Mouse (Mus musculus): ENCODE data around the gene Zfp13. TPM values are rescaled to one million over a fixed set of nuclear protein-coding genes. Genes with fewer than 3 reads are reported as not detected.
A peak's percentile ranks its signal among the peaks of the same experiment; 100 is the strongest.
"Not testable (repeated sequence)": the region's sequence is repeated elsewhere in the genome, so short reads cannot be mapped to it uniquely, and the experiment has no call there.

Zfp13 gene
- 10 to 100 TPM; 10.6 to 12.5 TPM for total RNA-seq (2021)
- long read RNA-seq, experiment 1, partial matches to known transcripts, result 1 of 7 reads
- long read RNA-seq, experiment 1, other reads (novel, unspliced or antisense), result 3 of 7 reads
- long read RNA-seq, experiment 2, partial matches to known transcripts, result 1 of 6 reads
- long read RNA-seq, experiment 2, other reads (novel, unspliced or antisense), result 1 of 6 reads

DNA sequence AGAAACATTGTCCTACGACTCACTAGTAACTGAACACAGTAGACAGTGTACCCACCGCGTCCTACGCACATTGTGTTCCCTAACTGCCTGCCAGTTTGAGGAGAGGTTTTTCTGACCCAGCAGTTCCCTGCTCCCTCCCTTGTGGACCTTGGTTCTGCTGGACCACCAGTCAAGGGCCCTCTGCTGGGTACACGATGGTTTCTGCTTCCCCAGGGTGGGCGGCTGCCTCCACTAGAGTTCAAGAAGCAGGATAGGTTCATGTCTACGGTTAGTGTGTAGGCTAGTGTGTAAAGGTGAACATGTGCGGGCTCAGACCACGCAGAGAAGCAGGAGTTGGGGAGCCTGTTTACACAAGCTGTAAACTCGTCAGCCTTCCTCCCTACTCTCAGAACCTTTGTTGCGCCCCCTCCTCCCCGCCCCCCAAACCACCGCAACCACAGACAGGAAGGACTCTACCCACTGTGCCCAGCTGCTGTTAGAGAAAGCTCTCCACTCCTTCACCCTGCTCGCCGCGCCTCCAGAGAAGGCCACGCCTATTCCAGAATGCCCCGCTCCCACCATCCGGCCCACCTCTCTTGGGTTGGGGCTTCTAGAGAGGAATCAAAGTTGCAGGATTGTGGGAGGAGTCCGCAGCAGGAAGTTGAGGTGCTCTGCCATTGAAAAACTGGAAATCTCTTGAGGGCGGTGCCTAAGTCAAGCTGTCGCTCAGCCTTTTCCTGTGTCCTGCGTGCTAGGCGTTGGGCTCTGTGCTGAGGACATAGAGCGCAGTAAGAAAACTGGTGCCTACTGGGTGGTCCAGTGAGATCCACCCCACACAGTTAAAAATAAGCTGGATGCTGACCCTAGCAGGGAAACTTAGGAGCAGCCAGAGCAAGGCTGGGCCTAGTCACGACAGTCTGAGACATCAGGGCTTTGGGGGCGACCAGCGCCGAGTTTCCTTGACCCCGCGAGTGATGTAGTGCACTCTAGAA, at the start of gene Zfp13:
TSS of gene Zfp13 (minus strand) at position 906 of the 971 bp plus-strand sequence.
- peak; percentile 91 for DNase-seq

- DNase-seq, result no peak
These were observed 46.6 kb upstream of the Zfp13 start for GRCm38 (mm10) chr17:23645894-23646293.

- peak; percentile 35 for DNase-seq
These were observed 45.6 kb upstream of the Zfp13 start, which contains the start of gene Mmp25 for GRCm38 (mm10) chr17:23644613-23645495. Gene Mmp25, minus strand, starts transcription at chr17:23645277.

DNA sequence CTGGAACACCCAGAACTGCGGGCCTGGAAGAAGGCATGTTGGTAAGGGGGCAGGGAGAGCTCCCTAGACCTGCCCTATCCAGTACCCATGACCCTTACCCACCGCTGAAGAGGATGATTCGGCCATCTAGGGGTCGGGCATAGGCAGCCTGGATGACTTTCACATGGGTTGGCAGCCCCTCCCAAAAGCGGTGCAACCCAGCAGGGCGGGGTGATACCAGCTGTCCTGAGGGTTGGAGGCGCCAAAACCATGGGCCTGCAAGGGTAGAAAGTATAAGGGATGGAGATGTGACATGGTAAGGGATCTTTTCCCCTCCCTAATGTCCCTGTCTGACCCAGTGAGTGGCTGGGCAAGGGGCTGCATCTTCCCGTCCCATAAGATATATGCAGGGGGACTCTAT, 32.0 kb upstream of the Zfp13 start:
- no peak for DNase-seq

GRCm38 (mm10) chr17:23630195-23631020, 31.1 kb upstream of the Zfp13 start:
- peak; percentile 92 for DNase-seq

DNA sequence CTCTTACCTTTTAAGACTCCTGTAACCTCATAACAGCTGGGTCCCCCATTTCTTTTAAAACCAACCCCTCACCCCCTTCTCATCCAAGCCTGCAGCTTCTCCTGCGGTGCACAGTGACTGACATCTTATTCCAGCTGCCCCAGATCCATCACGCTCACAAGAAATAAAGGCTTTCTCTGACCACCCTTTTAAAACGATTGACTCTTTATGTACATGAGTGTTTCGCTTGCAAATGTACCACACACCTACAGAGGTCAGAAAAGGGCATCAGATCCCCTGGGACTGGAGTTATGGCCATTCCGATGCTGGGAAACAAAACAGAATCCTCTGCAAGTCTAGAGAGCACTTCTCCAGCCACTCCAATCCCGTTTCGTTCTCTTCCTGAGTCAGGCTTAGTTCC, 28.5 kb upstream of the Zfp13 start:
- no peak for DNase-seq

DNA sequence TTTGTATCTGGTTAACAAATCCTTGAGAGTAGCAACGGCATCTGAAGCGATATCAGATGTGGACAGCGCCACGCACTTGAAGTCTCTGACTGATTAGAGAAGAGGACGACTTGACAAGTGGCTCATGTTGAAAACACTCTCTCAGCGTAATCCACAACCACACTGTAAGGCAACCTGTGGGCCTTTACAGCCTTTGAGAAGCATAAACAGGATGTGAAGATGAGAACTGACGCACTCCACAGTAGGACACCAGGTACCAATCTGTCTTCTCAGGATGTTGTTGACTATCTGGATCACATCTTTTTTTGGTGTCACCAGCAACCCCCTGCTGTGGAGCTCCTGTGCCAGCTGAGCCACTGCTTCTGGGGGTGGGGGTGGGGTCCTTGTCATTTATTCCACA, 21.1 kb upstream of the Zfp13 start:
- no peak for DNase-seq

- no peak for DNase-seq
These were observed 17.8 kb upstream of the Zfp13 start for GRCm38 (mm10) chr17:23617087-23617486.

DNA sequence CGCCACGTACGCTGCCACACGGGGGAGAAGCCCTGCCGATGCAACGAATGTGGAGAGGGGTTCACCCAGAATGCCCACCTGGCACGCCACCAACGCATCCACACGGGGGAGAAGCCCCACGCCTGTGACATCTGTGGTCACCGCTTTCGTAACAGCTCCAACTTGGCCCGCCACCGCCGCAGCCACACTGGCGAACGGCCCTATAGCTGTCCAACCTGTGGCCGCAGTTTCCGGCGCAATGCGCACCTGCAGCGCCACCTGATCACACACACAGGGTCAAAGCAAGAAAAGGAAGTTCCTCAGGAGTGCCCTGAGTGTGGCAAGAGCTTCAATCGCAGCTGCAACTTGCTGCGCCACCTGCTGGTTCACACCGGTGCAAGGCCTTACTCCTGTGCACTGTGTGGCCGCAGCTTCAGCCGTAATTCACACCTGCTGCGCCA, 11.1 kb upstream of the Zfp13 start:
- peak; percentile 70 for DNase-seq

DNA sequence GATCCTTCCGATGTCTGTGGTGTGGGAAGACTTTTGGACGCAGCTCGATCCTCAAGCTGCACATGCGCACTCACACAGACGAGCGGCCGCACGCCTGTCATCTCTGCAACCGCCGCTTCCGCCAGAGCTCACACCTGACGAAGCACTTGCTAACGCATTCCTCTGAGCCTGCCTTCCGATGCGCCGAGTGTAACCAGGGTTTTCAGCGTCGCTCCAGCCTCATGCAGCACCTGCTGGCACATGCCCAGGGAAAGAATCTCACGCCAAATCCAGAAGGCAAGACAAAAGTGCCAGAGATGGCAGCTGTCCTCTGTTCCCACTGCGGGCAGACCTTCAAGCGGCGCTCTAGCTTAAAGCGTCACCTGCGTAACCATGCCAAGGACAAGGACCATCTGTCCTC, 10.3 kb upstream of the Zfp13 start:
- DNase-seq, result no peak

DNA sequence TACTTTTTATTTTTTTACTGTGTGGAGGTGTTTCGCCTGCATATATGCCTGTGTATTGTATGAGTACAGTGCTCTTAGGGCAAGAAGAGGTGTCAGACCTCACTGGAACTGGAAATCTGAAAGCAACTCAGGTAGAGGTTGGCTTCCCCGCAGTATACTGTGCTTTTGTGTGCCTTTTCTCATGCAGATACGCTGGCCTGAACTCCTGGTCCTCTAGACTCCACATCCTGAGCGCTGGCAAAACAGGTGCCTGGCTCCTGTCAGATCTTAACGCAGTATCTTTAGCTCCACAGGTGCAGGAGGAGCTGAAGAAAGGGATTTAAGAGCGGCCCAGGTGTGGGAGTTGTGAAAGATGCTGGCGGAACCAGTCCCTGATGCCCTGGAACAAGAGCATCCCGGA, 5.9 kb upstream of the Zfp13 start:
- no peak for DNase-seq

- no peak for DNase-seq
These were observed 5.1 kb upstream of the Zfp13 start for GRCm38 (mm10) chr17:23604394-23604793.

DNA sequence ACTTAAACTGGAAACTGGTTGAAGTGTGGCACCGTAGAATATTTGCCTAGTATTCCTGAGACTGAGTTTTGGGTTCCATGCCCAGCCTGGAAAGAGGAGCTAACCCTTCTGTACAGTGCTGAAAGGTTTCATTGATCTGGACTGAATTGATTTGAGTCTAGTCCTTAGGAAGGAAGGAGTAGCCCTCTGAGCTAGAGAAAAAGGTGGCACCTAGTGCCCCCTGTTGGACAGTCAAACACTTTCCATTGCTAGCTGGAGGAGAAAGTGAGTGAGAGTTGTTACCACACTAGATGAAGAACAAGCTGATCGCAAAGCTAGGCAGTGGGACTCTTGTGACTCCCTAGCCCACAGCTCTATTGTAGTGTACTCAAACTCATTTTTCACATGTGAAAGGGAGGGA, 4.3 kb upstream of the Zfp13 start:
- peak; percentile 43 for DNase-seq

GRCm38 (mm10) chr17:23603077-23603476, 3.8 kb upstream of the Zfp13 start:
- no peak for DNase-seq

DNA sequence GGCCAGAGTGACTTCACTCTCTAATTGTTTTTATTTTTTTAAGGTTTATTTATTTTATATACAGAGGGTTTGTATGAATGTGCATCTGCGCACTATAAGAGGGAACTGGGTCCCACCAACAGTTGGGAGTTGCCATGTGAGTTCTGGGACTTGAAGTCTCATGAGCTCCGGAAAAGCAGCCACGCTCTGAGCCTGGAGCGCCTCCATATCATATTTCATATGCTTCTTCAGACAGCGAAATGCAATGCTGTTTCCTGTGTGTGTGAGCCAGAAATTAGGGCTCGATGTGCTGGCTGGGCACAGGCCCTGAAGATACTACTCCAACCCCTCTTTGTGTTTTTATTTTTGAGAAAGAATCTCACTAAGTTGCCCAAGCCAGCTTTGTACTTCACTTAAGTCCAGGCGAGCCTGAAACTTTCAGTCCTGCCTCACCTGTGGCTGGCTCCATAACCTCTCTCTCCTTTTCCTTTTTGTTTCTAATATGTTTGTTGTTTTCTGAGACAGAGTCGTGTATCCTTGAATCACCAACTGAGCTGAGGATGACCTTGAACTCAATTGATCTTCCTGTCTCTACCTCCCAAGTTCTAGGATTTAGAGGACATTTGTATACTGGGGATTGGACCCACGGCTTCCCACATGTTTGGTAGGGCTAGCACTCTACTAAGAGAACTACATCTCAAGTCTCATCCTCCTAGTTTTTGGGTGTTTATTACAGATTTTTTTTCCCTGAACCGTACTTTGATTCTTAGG, 2.7 kb upstream of the Zfp13 start:
- no peak for DNase-seq

DNA sequence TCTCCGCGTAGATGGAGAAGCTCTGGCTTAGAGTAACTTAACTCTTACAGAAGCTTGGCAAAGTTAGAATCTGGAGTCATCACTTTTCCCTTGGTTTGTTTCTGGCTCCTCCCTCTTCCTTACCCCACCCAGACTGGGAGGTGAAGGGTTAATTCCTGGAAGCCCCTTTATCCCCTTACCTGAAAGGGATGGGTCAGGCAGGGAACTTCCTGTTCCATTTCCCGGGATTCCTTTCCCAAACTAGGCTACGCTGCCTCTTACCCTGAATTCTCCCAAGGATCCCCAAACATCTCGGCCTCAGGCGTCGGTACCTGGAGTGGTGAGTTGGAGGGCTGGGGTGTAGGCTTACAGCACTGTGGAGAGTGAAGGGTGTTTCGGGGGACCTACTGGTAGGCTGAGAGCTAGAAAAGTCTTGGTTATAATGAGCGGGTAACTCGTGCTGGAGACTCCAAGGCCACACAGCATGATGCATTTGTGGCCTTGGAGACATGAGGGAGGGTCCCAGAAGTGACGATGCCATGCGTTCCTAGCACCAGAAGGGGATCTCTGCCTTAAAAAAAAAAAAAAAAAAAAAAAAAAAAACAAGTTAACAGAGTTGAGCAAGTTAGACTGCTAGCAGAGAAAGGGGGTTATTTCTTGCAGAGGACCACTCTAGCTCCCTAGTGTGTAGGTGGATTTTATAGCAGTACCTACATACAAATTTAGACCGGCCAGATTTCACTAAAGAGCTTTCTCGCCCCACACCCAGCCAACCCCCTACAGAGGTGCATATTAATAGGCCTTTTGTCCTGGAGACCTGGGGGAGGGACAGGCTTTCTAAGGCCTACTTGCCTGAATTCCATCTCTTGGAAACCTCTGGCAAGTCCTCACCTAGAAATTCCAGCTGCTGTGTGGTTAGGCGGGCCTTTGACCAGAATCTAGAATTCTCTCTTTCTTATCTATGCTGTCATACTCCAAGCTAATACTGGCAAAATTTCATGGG, 1.6 kb upstream of the Zfp13 start, which contains the start of gene Zscan10:
TSS of gene Zscan10 (plus strand) at position 216 of the 982 bp plus-strand sequence.
- no peak for DNase-seq

DNA sequence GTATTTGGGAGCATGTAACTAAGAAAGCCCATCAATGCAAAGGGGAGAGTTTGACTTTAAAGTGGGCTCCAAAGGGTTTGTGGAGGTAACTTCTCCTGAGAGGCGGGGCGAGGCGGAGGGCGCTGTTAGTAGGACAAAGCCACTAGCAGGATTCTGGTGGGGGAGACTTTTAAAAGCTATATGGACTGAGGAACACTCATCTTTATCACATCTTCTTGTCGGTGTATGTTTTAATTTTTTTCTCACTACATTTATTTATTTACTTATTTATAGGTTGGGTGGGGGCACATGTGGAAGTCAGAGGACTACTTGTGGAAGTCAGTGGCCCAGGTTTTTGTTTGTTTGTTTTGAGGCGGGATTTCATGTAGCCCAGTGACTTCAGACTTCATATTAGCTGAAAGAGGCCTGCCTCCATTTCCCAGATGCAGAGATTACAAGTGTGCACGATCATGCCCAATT, 347 bp upstream of the Zfp13 start:
- no peak for DNase-seq

DNA sequence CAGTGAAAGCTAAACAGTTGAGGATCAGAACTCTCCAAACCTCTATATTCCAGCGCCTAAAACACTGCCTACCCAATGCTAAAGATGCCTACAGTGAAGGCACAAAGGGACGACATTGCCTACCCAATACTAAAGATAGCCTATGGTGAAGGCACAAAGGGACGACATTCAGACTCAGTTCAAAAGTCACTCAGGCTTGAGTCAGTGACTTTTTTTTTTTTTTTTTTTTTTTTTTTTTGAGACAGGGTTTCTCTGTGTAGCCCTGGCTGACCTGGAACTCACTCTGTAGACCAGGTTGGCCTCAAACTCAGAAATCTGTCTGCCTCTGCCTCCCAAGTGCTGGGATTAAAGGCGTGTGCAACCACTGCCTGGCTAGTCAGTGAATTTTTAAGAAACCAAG, 4.1 kb downstream of the Zfp13 start:
- not testable (repeated sequence) for DNase-seq

DNA sequence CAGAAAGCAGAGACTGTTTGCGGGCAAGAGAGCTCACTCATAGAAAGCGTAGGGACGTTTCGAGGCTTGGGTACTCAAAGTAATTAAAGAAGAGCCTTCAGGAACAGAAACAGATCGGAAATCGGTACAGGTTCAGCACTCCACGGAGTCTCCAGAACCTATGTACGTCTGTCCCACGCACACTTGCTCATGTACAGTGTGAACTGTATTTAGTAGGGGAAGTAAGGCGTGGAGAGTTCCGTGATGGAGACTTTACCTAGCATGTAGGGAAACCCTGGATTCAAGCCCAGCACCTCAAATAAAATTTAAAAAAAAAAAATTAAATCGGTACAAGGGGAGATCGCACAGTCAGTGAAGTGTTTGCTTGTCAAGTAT, 6.4 kb downstream of the Zfp13 start:
- DNase-seq, result no peak

Data from adrenal gland, postnatal 10 days (tissue).